Mouse (Mus musculus): ENCODE data around the gene Atg13.

- no peak for TF ChIP-seq HCFC1 (IDR thresholded peaks at IDR 0.05; ENCODE audit: borderline replicate concordance, insufficient read depth, low read length)
- no peak for TF ChIP-seq ZC3H11A (IDR thresholded peaks at IDR 0.05; ENCODE audit: borderline replicate concordance, low read depth, low read length)
Measured at GRCm38 (mm10) chr2:91689452-91689851, 20.9 kb downstream of the Atg13 start.
